ENCODE assay signal across 9 mouse cellular contexts in the genomic region with DNA sequence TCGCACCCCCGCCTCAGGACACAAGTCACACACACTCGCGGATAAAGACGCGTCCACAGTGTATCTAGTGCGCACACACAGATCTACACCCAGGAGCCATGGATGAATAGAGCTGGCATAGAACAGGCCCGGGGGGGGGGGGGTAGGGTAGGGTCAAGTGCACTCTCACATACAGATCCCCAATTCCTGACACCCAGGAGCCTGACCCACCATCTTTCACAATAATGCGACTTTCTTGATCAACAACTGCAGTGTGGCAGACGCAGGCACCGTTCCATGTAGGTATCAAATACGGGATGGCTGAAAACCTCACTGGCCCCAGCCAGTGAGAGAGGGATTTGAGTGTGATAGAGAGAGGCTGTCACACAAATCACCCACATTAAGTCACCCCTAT. TPM values are rescaled to one million over a fixed set of nuclear protein-coding genes. Genes with fewer than 3 reads are reported as not detected.
A peak's percentile ranks its signal among the peaks of the same experiment; 100 is the strongest.
DNase-seq lines count a peak whose midpoint lies in the region; ATAC-seq and TF ChIP-seq lines count a peak whose summit lies in the region.
"Had no signal": no experiment of that assay in that cellular context is flagged by ENCODE, and none has a peak within 500 bp of the region (broad histone marks: within the 10 kb centered on the region; RNA-seq: fewer than 3 reads in every experiment).

No protein-coding gene starts in this region.

- peaks cover 21 to 30% of the 10 kb centered on the region in 2 experiments for H3K4me1 ChIP-seq in heart, embryonic 14.5 days (ENCODE audit: control insufficient read depth in 2 of 2, insufficient read depth in 2 of 2, low read length in 2 of 2)
- no peaks in the 10 kb centered on the region for H3K4me1 ChIP-seq in bone marrow macrophage, adult 2 months (ENCODE audit: control insufficient read depth, insufficient read depth, low read length)
- peaks cover 24% of the 10 kb centered on the region for H3K4me1 ChIP-seq in forebrain, postnatal 0 days (ENCODE audit: insufficient read depth)
- H3K4me1 ChIP-seq in liver, postnatal 0 days (ENCODE audit: insufficient read depth): peaks cover 4% of the 10 kb centered on the region; the same call in 1 of the 2 replicates

- no peaks in the 10 kb centered on the region for H3K27me3 ChIP-seq in heart, embryonic 14.5 days (ENCODE audit: control insufficient read depth, insufficient read depth, low read length)
- no peaks in the 10 kb centered on the region for H3K27me3 ChIP-seq in forebrain, postnatal 0 days (ENCODE audit: insufficient read depth, low read length)
- 0 out of 2 replicates have a peak, but pooled peaks cover 11% of the 10 kb centered on the region for H3K27me3 ChIP-seq in liver, postnatal 0 days (ENCODE audit: insufficient read depth, low read length)

- H3K9ac ChIP-seq in heart, embryonic 14.5 days (ENCODE audit: low read length): peak overlapping the region; percentile 78
- peak overlapping the region; percentile 88 for H3K9ac ChIP-seq in forebrain, postnatal 0 days
- no peak overlapping the region; the same call in 1 of the 2 replicates for H3K9ac ChIP-seq in liver, postnatal 0 days (replicated peaks)

- H3K4me2 ChIP-seq in heart, embryonic 14.5 days (ENCODE audit: low read length): peak overlapping the region; percentile 98
- H3K4me2 ChIP-seq in forebrain, postnatal 0 days (ENCODE audit: low read depth): peak overlapping the region; percentile 87
- H3K4me2 ChIP-seq in liver, postnatal 0 days (ENCODE audit: low read depth, low read length): peak overlapping the region; percentile 90

- TF ChIP-seq POLR2A in bone marrow macrophage, adult 2 months (IDR thresholded peaks at IDR 0.05; ENCODE audit: borderline replicate concordance, low read depth, low read length): no peak

- WGBS in heart, embryonic 14.5 days: 3% methylated on average over 12 of the region's 12 CpGs
- 4% methylated on average over 10 of the region's 12 CpGs for WGBS in forebrain, postnatal 0 days
- 5% methylated on average over 12 of the region's 12 CpGs for WGBS in liver, postnatal 0 days (ENCODE audit: insufficient replicate concordance)

- DNase-seq in heart, postnatal 4 days: no peak
- DNase-seq in forebrain, postnatal 0 days: no peak
- DNase-seq in liver, postnatal 0 days: no peak
- no peak for DNase-seq in embryo, embryonic 11 days
- no peak for DNase-seq in adrenal gland, postnatal 4 days (ENCODE audit: low spot score in 2 of 2)
- DNase-seq in left cerebral cortex, postnatal 25 days (ENCODE audit: low spot score in 2 of 2): no peak

- TF ChIP-seq EP300 in liver, postnatal 0 days (IDR thresholded peaks at IDR 0.05; ENCODE audit: low read depth): no peak

- no peak for ATAC-seq in heart, embryonic 14.5 days (ENCODE audit: insufficient number of reproducible peaks, insufficient read depth, low FRiP score, low read depth)
- ATAC-seq in forebrain, postnatal 0 days: peak; percentile 14
- 0 out of 2 replicates have a peak, but pooled peaks have one; percentile 7 for ATAC-seq in liver, postnatal 0 days

- intact Hi-C loops in left cerebral cortex, postnatal 25 days (cut with DNase I): no loop called here

- no peak for TF ChIP-seq CTCF in bone marrow macrophage, adult 2 months (IDR thresholded peaks at IDR 0.05; ENCODE audit: low read depth, low read length)
- no peak for TF ChIP-seq CTCF in forebrain, postnatal 0 days (IDR thresholded peaks at IDR 0.05; ENCODE audit: low read depth)
- no peak for TF ChIP-seq CTCF in liver, postnatal 0 days (IDR thresholded peaks at IDR 0.05; ENCODE audit: low read depth)

- H3K36me3 ChIP-seq in heart, embryonic 14.5 days (ENCODE audit: control insufficient read depth, insufficient read depth, low read length): peaks cover 13% of the 10 kb centered on the region
- H3K36me3 ChIP-seq in forebrain, postnatal 0 days (ENCODE audit: insufficient read depth): peaks cover 6% of the 10 kb centered on the region; the same call in 1 of the 2 replicates
- H3K36me3 ChIP-seq in liver, postnatal 0 days (replicated peaks; ENCODE audit: insufficient read depth, low read length): no peaks in the 10 kb centered on the region

- no peak overlapping the region for H3K27ac ChIP-seq in heart, embryonic 14.5 days (replicated peaks in 1 of 2; ENCODE audit: control insufficient read depth in 1 of 2, insufficient read depth in 1 of 2, low read depth in 2 of 2, low read length in 2 of 2)
- H3K27ac ChIP-seq in bone marrow macrophage, adult 2 months (ENCODE audit: insufficient read depth, low read depth, low read length): no peak overlapping the region
- peak overlapping the region; percentile 80 for H3K27ac ChIP-seq in forebrain, postnatal 0 days (ENCODE audit: low read depth, low read length)
- no peak overlapping the region for H3K27ac ChIP-seq in liver, postnatal 0 days (ENCODE audit: low read depth)

- H3K9me3 ChIP-seq in heart, embryonic 14.5 days (ENCODE audit: control insufficient read depth, low read length): no peaks in the 10 kb centered on the region
- H3K9me3 ChIP-seq in forebrain, postnatal 0 days (ENCODE audit: low read length): no peaks in the 10 kb centered on the region
- no peaks in the 10 kb centered on the region for H3K9me3 ChIP-seq in liver, postnatal 0 days (ENCODE audit: low read length)

- H3K4me3 ChIP-seq in heart, embryonic 14.5 days (ENCODE audit: control insufficient read depth in 1 of 2, insufficient read depth in 1 of 2, low read depth in 1 of 2, low read length in 2 of 2): peak overlapping the region; percentile 55 to 56
- peak overlapping the region; percentile 55 for H3K4me3 ChIP-seq in bone marrow macrophage, adult 2 months (ENCODE audit: insufficient read depth, low read length)
- peak overlapping the region; percentile 56 for H3K4me3 ChIP-seq in forebrain, postnatal 0 days (ENCODE audit: low read depth, low read length)
- peak overlapping the region; percentile 51 for H3K4me3 ChIP-seq in liver, postnatal 0 days (ENCODE audit: low read depth, low read length)

RNA-seq across cellular contexts. Expression of gene Relt, which starts 31.6 kb away (rescaled TPM):
- polyA plus RNA-seq in heart, embryonic 14.5 days (2014; fragmentation: Nextera tagmentation; extraction: Ambion mirVana): 1.2 and 1.8 TPM in 2 replicates
- 1 to 10 TPM; 5.6 to 6.4 TPM for total RNA-seq in heart, postnatal 4 days (2021)
- polyA plus RNA-seq in bone marrow macrophage, adult 2 months (2012; ENCODE audit: insufficient read depth, insufficient read length, missing spikeins): 6.3 and 6.9 TPM in 2 replicates
- 7.5 and 8.3 TPM in 2 replicates for total RNA-seq in forebrain, postnatal 0 days (2014; rRNA removed)
- polyA plus RNA-seq in forebrain, postnatal 0 days (2015; fragmentation: Nextera tagmentation; extraction: Ambion mirVana): 4.4 and 5.1 TPM in 2 replicates
- polyA plus RNA-seq in liver, postnatal 0 days (2015; fragmentation: Nextera tagmentation; extraction: Ambion mirVana): 6.9 and 7.5 TPM in 2 replicates
- total RNA-seq in adrenal gland, postnatal 4 days (2021): 1 to 10 TPM; 5.8 to 6.0 TPM
- 10 to 100 TPM; 13.8 to 16.6 TPM for total RNA-seq in left cerebral cortex, postnatal 25 days (2021)

RNA-seq across cellular contexts. Expression of gene Arhgef17, which starts 37.1 kb away (rescaled TPM):
- 7.7 and 8.9 TPM in 2 replicates for polyA plus RNA-seq in heart, embryonic 14.5 days (2014; fragmentation: Nextera tagmentation; extraction: Ambion mirVana)
- total RNA-seq in heart, postnatal 4 days (2021): 10 to 100 TPM; 37.0 to 38.4 TPM
- polyA plus RNA-seq in bone marrow macrophage, adult 2 months (2012; ENCODE audit: insufficient read depth, insufficient read length, missing spikeins): 0.36 and 0.52 TPM in 2 replicates
- total RNA-seq in forebrain, postnatal 0 days (2014; rRNA removed): 47.9 and 52.7 TPM in 2 replicates
- 9.8 and 12.5 TPM in 2 replicates for polyA plus RNA-seq in forebrain, postnatal 0 days (2015; fragmentation: Nextera tagmentation; extraction: Ambion mirVana)
- 0.35 and 0.38 TPM in 2 replicates for polyA plus RNA-seq in liver, postnatal 0 days (2015; fragmentation: Nextera tagmentation; extraction: Ambion mirVana)
- total RNA-seq in adrenal gland, postnatal 4 days (2021): 10 to 100 TPM; 73.3 to 79.3 TPM
- 100 to 1,000 TPM; 109 to 120 TPM for total RNA-seq in left cerebral cortex, postnatal 25 days (2021)
- total RNA-seq: neutrophil, adult 5-6 weeks had no signal
